Mouse (Mus musculus) embryo, embryonic 9.5 days (tissue): Measurements from ENCODE around the gene Mpv17l2.
A peak's percentile ranks its signal among the peaks of the same experiment; 100 is the strongest.

Experiments
- DNase-seq: peaks from one replicate; pipeline ENCODE4 v3.0.0-alpha.2; 2017; ENCODE audit errors: extremely low spot score

Mpv17l2 gene

GRCm38 (mm10) chr8:70790846-70791245, 30.1 kb upstream of the Mpv17l2 start:
- DNase-seq, result no peak

GRCm38 (mm10) chr8:70789046-70789445, 28.3 kb upstream of the Mpv17l2 start:
- DNase-seq, result no peak

- peak; percentile 90 for DNase-seq
These were observed 27.4 kb upstream of the Mpv17l2 start for GRCm38 (mm10) chr8:70787941-70788667.

- no peak for DNase-seq
These were observed 26.3 kb upstream of the Mpv17l2 start for GRCm38 (mm10) chr8:70787051-70787445.

GRCm38 (mm10) chr8:70786291-70787050, 25.7 kb upstream of the Mpv17l2 start:
- DNase-seq, result no peak

- DNase-seq, result no peak
These were observed 19.3 kb upstream of the Mpv17l2 start for GRCm38 (mm10) chr8:70780093-70780492.

GRCm38 (mm10) chr8:70776496-70777444, 16.0 kb upstream of the Mpv17l2 start, which contains the start of gene Pik3r2:
TSS of gene Pik3r2 (minus strand) at chr8:70776713.
- peak; percentile 96 for DNase-seq

- no peak for DNase-seq
These were observed 15.2 kb upstream of the Mpv17l2 start for GRCm38 (mm10) chr8:70775851-70776495.

GRCm38 (mm10) chr8:70775227-70775626, 14.5 kb upstream of the Mpv17l2 start:
- no peak for DNase-seq

- DNase-seq, result no peak
These were observed 14.0 kb upstream of the Mpv17l2 start for GRCm38 (mm10) chr8:70774740-70775139.

- DNase-seq, result no peak
These were observed 13.1 kb upstream of the Mpv17l2 start for GRCm38 (mm10) chr8:70773833-70774232.

- no peak for DNase-seq
These were observed 12.7 kb upstream of the Mpv17l2 start for GRCm38 (mm10) chr8:70773410-70773809.

GRCm38 (mm10) chr8:70772890-70773289, 12.1 kb upstream of the Mpv17l2 start:
- DNase-seq, result no peak

- no peak for DNase-seq
These were observed 11.3 kb upstream of the Mpv17l2 start for GRCm38 (mm10) chr8:70772075-70772474.

- no peak for DNase-seq
These were observed 10.5 kb upstream of the Mpv17l2 start for GRCm38 (mm10) chr8:70771217-70771616.

GRCm38 (mm10) chr8:70770748-70771147, 10.0 kb upstream of the Mpv17l2 start:
- DNase-seq, result no peak

- DNase-seq, result no peak
These were observed 9.1 kb upstream of the Mpv17l2 start for GRCm38 (mm10) chr8:70769858-70770257.

GRCm38 (mm10) chr8:70769359-70769758, 8.6 kb upstream of the Mpv17l2 start:
- peak; percentile 92 for DNase-seq

- no peak for DNase-seq
These were observed 8.2 kb upstream of the Mpv17l2 start for GRCm38 (mm10) chr8:70768956-70769355.

- DNase-seq, result no peak
These were observed 7.6 kb upstream of the Mpv17l2 start for GRCm38 (mm10) chr8:70768231-70768776.

- DNase-seq, result no peak
These were observed 6.8 kb upstream of the Mpv17l2 start for GRCm38 (mm10) chr8:70767503-70767902.
